Mouse (Mus musculus): Measurements from ENCODE around the gene Gm20388. TPM values are rescaled to one million over a fixed set of nuclear protein-coding genes. Genes with fewer than 3 reads are reported as not detected.

The Gm20388 gene
- polyA plus RNA-seq, 1 experiment from 2014 or later, result 2.5 TPM

DNA sequence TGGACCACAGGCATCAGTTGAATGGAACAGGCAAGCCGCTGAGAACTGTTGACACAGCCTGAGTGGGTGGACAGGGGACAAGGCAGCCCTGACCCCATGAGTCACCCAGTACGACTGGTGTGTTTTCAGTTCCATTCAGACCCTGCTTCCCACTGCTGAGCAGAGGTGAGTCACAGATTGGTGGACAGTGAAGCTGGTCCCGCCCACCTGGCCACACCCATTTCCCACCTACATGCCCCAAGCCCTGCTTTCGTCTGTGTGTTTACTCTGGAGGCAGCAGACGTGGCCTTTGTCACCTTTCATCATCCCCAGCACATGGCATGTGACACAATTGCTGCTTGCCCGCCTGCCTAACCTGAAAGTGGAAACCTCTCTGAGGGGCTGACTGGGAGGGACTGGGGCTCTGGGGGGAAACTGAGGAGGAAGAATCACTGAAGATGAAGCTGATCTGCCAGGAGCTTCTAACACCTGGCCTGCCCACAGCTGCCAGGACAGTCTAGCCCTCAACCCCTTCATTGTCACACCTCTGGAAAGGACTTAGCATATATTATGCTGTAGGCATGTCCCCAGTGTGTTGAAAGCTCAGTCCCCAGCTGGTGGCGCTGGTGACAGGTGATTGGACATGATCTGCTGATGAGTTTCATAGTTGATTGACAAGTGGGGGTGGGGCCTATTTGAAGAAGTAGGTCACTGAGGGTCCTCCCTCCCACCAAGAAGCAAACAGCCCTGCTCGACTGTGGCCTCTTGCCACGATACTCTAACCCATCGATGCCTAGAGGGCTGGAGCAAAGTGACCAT is 2263.7 kb downstream of the Gm20388 start:
- no peak for DNase-seq (ENCODE audit: low spot score)
- Histone ChIP-seq H3K4me1 (peaks cover 31% of the 10 kb centered on the region), H3K27ac (no peak overlapping the region), H3K4me3 (no peak overlapping the region), H3K36me3 (no peaks in the 10 kb centered on the region), H3K9me3 (replicated peaks) (no peaks in the 10 kb centered on the region), H3K27me3 (ENCODE audit: low read depth, poor library complexity, severe bottlenecking) (peaks cover under 1% of the 10 kb centered on the region)
- WGBS, result 40% methylated on average over 10 of the region's 10 CpGs

GRCm38 (mm10) chr8:122178392-122178890 is 2267.8 kb downstream of the Gm20388 start:
- no peaks in the 10 kb centered on the region for H3K36me3 ChIP-seq
- WGBS, result 79% methylated on average over 4 of the region's 4 CpGs
- no peak overlapping the region for H3K4me3 ChIP-seq
- DNase-seq (ENCODE audit: low spot score), result no peak
- peaks cover 28% of the 10 kb centered on the region for H3K4me1 ChIP-seq
- H3K27ac ChIP-seq, result no peak overlapping the region
- peaks cover 24% of the 10 kb centered on the region for H3K27me3 ChIP-seq (ENCODE audit: low read depth, poor library complexity, severe bottlenecking)
- H3K9me3 ChIP-seq (replicated peaks), result no peaks in the 10 kb centered on the region

DNA sequence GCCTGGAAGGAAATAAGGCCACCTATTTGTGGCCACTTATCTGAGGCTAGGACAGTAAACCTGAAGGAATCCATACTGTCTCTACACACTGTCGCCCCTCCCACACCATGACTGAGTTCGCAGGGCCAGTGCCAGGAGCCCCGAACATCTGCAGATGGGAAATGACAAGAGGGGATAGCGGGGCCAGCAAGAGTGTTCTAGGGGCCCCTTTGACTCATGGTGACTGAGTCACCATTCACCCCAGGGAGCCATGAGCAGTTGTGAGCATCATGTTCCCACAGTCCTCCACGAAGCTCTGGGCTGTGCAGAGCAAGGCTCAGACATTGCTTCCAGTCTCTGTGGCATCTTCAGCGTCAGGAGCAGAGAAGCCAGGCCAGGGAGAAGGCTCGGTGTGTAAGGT is 2268.7 kb downstream of the Gm20388 start:
- H3K27me3 ChIP-seq (ENCODE audit: low read depth, poor library complexity, severe bottlenecking), result peaks cover 24% of the 10 kb centered on the region
- H3K4me3 ChIP-seq, result no peak overlapping the region
- no peak for DNase-seq (ENCODE audit: low spot score)
- H3K9me3 ChIP-seq (replicated peaks), result no peaks in the 10 kb centered on the region
- H3K27ac ChIP-seq, result no peak overlapping the region
- H3K4me1 ChIP-seq, result peaks cover 23% of the 10 kb centered on the region
- H3K36me3 ChIP-seq, result no peaks in the 10 kb centered on the region
- 80% methylated on average over 7 of the region's 7 CpGs for WGBS

DNA sequence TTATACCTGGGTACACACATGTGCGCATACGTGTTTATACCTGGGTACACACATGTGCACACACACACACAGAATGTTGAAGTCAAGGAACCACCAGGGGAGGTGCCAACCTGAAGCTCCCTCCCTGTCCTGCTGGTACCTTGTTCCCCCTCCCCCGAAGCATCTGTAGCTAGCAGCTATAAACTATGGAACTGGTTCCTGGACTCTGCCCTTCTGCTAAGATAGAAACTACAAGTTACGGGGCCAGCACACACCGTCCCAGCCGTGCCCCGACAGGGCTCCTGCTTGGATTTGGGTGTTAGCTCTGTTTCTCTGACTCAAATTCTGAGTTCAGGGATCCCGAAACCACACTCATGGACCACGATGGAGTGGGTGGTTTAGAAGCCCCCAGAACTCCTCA is 2269.5 kb downstream of the Gm20388 start:
- no peak for DNase-seq (ENCODE audit: low spot score)
- Histone ChIP-seq H3K27me3 (ENCODE audit: low read depth, poor library complexity, severe bottlenecking) (peaks cover 24% of the 10 kb centered on the region), H3K4me1 (peaks cover 28% of the 10 kb centered on the region), H3K9me3 (replicated peaks) (no peaks in the 10 kb centered on the region), H3K36me3 (no peaks in the 10 kb centered on the region), H3K4me3 (no peak overlapping the region), H3K27ac (no peak overlapping the region)
- WGBS, result 89% methylated on average over 9 of the region's 9 CpGs

DNA sequence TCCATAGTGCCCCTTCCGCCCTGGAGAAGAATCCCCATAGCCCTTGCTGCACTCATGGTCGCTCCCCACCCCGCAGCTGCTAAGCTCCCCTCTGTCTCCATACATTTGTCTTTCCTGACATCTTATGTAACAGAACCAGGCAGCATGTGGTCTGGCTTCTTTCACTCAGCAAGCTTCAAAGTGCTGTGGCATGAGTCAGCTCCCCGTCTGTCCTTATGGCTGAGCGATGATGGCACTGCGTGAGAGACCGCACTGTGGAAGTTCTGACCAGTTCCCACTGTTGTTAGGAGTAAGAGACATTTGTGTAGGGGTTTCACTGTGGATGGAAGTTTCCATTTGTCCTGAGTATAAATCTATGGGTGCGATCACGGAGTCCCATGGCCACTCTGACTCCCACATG is 2270.8 kb downstream of the Gm20388 start:
- DNase-seq (ENCODE audit: low spot score), result peak; percentile 46
- Histone ChIP-seq H3K9me3 (replicated peaks) (no peaks in the 10 kb centered on the region), H3K36me3 (no peaks in the 10 kb centered on the region), H3K27me3 (ENCODE audit: low read depth, poor library complexity, severe bottlenecking) (peaks cover 24% of the 10 kb centered on the region), H3K4me1 (peaks cover 25% of the 10 kb centered on the region), H3K4me3 (no peak overlapping the region), H3K27ac (no peak overlapping the region)
- WGBS, result 40% methylated on average over 9 of the region's 9 CpGs

GRCm38 (mm10) chr8:122181991-122182390 is 2271.3 kb downstream of the Gm20388 start:
- Histone ChIP-seq H3K4me1 (peaks cover 29% of the 10 kb centered on the region), H3K4me3 (no peak overlapping the region), H3K9me3 (replicated peaks) (no peaks in the 10 kb centered on the region), H3K36me3 (no peaks in the 10 kb centered on the region), H3K27ac (no peak overlapping the region), H3K27me3 (ENCODE audit: low read depth, poor library complexity, severe bottlenecking) (peaks cover 24% of the 10 kb centered on the region)
- no peak for DNase-seq (ENCODE audit: low spot score)
- 59% methylated on average over 9 of the region's 9 CpGs for WGBS

DNA sequence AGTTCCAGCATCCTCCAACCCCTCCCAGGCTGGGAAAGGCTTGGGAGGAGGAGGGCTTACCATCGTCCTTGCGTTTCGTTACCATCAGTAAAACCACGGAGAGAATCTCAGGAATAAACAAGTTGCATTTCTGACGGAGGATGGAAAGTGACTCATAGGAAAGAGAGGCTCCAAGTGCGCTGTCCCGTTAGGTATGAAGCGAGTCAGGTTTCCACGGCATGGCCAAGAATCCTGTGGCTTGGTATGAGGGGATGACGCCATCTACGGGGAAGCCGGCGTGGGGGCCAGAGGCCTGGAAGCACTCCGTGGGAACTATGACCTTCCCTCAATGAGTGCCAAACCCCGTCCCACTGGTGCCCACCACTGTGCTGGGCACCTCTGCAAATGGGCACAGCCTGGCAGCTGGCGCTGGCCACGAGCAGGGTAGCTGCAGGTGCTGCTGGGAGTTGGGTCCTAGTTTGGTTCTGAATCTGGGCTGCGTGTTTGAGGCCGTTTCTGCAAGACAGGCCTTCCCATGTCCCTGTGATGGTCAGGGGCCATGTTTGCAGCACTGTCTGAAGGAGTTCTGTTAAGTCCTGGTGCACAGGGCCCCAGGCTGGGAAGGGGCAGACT is 2275.8 kb downstream of the Gm20388 start:
- Histone ChIP-seq H3K9me3 (replicated peaks) (no peaks in the 10 kb centered on the region), H3K4me1 (peaks cover 32% of the 10 kb centered on the region), H3K36me3 (no peaks in the 10 kb centered on the region), H3K27me3 (ENCODE audit: low read depth, poor library complexity, severe bottlenecking) (peaks cover 16% of the 10 kb centered on the region), H3K27ac (no peak overlapping the region), H3K4me3 (no peak overlapping the region)
- 90% methylated on average over 19 of the region's 19 CpGs for WGBS
- DNase-seq (ENCODE audit: low spot score), result no peak

DNA sequence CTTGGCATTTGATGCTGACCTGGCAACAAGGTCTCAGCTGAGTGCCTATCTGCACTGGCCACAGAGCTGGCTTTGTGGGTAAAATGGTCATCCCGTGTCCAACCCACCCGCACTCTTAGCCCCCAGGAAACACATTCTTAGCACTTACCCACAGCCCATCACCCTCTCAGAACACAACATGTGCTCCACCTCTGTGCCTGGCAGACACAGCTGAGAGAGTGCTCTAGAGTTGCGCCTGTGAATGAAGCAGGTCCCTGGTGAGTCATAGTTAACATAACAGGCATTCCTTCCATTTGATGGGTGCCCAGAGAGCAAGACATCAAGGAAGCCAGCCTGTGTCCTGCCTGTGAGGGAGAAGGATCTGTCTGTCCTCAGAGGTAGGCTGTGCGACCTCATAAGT is 2276.6 kb downstream of the Gm20388 start:
- no peaks in the 10 kb centered on the region for H3K36me3 ChIP-seq
- DNase-seq (ENCODE audit: low spot score), result no peak
- no peaks in the 10 kb centered on the region for H3K9me3 ChIP-seq (replicated peaks)
- WGBS, result 84% methylated on average over 4 of the region's 4 CpGs
- peaks cover 30% of the 10 kb centered on the region for H3K4me1 ChIP-seq
- H3K27me3 ChIP-seq (ENCODE audit: low read depth, poor library complexity, severe bottlenecking), result peaks cover 14% of the 10 kb centered on the region; the same call in 1 of the 2 replicates
- H3K27ac ChIP-seq, result no peak overlapping the region
- no peak overlapping the region for H3K4me3 ChIP-seq

DNA sequence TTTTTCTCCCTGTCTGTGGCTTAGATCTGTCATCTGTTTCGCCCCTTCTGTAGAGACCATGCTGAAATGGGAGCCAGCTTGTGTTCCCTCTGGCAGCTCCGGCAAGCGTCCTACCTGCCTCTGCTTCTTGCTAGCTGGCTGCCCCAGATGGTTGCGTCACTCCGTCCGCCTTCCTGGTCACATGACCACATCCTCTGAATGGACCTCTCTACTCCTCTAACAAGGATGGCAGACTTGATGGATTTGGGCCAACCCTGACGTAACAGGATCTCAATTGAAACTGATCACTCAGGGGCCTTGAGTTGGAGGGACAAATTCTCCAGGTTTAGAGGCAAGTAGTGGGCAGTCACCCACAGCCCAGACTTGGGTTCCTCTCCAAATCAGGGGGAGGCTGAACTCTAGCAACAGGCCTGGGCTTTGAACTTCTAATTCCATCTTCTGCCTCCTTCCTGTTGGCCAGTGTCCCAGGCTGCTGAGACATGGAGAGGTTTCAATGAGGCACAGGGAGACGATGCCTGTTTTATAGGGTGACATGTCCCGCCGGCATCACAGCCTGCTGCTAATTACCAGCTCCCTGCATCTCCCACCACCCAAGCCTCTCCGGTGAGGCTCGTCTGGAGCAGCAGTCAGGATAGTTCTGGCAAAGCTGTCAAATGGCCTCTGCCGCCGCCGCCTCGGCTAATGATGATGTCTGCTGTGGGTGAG is 2279.9 kb downstream of the Gm20388 start:
- Histone ChIP-seq H3K36me3 (no peaks in the 10 kb centered on the region), H3K9me3 (replicated peaks) (no peaks in the 10 kb centered on the region), H3K4me3 (no peak overlapping the region), H3K27ac (peak overlapping the region; percentile 63), H3K4me1 (peaks cover 42% of the 10 kb centered on the region), H3K27me3 (ENCODE audit: low read depth, poor library complexity, severe bottlenecking) (peaks cover 19% of the 10 kb centered on the region; the same call in 1 of the 2 replicates)
- WGBS, result 29% methylated on average over 16 of the region's 16 CpGs
- DNase-seq (ENCODE audit: low spot score), result peak; percentile 45

- Histone ChIP-seq H3K9me3 (replicated peaks) (no peaks in the 10 kb centered on the region), H3K4me1 (peaks cover 42% of the 10 kb centered on the region), H3K27me3 (ENCODE audit: low read depth, poor library complexity, severe bottlenecking) (peaks cover 19% of the 10 kb centered on the region; the same call in 1 of the 2 replicates), H3K27ac (peak overlapping the region; percentile 63), H3K36me3 (no peaks in the 10 kb centered on the region), H3K4me3 (no peak overlapping the region)
- WGBS, result 56% methylated on average over 8 of the region's 8 CpGs
- no peak for DNase-seq (ENCODE audit: low spot score)
Observed at GRCm38 (mm10) chr8:122191054-122191376, 2280.4 kb downstream of the Gm20388 start.

- H3K36me3 ChIP-seq, result no peaks in the 10 kb centered on the region
- peaks cover 36% of the 10 kb centered on the region for H3K4me1 ChIP-seq
- WGBS, result 81% methylated on average over 5 of the region's 5 CpGs
- peak overlapping the region; percentile 51 for H3K27ac ChIP-seq
- peaks cover 19% of the 10 kb centered on the region; the same call in 1 of the 2 replicates for H3K27me3 ChIP-seq (ENCODE audit: low read depth, poor library complexity, severe bottlenecking)
- no peaks in the 10 kb centered on the region for H3K9me3 ChIP-seq (replicated peaks)
- DNase-seq (ENCODE audit: low spot score), result no peak
- no peak overlapping the region for H3K4me3 ChIP-seq
Observed at GRCm38 (mm10) chr8:122192771-122193170, 2282.1 kb downstream of the Gm20388 start.

DNA sequence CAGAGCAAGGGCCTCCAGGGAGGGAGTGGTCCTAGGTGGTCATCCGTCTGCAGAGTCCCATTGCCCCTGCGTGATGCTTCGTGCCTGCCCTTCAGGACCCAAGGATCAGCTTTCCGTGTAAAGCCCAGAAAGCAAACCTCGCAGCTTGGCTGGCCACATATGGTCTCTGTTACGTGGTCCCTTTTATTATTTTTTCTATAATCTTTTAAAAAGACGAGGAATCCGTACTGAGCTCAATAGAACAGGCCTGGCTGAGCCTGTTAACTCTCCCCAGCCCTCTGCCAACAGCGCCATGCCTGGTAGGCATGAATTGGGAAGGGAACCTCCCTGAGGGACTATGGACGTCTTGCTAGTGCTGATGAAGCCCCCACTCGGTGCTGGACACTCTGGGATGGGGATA is 2282.9 kb downstream of the Gm20388 start:
- 82% methylated on average over 11 of the region's 11 CpGs for WGBS
- DNase-seq (ENCODE audit: low spot score), result no peak
- no peak overlapping the region for H3K4me3 ChIP-seq
- H3K4me1 ChIP-seq, result peaks cover 36% of the 10 kb centered on the region
- H3K36me3 ChIP-seq, result no peaks in the 10 kb centered on the region
- peak overlapping the region; percentile 51; the same call in 1 of the 2 replicates for H3K27ac ChIP-seq
- no peaks in the 10 kb centered on the region for H3K9me3 ChIP-seq (replicated peaks)
- H3K27me3 ChIP-seq (ENCODE audit: low read depth, poor library complexity, severe bottlenecking), result peaks cover 19% of the 10 kb centered on the region; the same call in 1 of the 2 replicates

GRCm38 (mm10) chr8:122194396-122194795 is 2283.8 kb downstream of the Gm20388 start:
- no peaks in the 10 kb centered on the region for H3K9me3 ChIP-seq (replicated peaks)
- 76% methylated on average over 8 of the region's 8 CpGs for WGBS
- no peaks in the 10 kb centered on the region for H3K36me3 ChIP-seq
- H3K4me3 ChIP-seq, result no peak overlapping the region
- peaks cover 40% of the 10 kb centered on the region for H3K4me1 ChIP-seq
- DNase-seq (ENCODE audit: low spot score), result no peak
- H3K27me3 ChIP-seq (ENCODE audit: low read depth, poor library complexity, severe bottlenecking), result peaks cover 19% of the 10 kb centered on the region; the same call in 1 of the 2 replicates
- H3K27ac ChIP-seq, result no peak overlapping the region
